Mouse (Mus musculus): ENCODE data around the gene Nans.

DNA sequence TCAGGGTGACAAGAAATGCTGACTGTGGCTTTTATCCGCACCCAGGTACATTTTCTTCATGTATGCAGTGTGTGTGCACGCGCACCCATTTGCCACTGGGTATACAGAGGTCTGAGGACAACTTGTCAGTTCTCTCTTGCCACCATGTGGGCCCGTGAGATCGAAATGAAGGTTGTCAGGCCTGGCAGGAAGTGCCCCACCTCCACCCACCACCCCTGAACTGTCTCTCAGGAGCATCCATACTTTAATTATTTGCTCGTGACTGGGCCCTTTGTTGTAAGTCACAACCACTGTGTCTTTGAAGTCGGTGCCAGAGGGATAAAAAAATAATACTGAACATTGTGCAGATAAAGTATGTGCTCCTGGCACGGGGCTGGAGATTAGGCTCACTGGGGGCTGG lies 61.4 kb downstream of the Nans start:
- TF ChIP-seq CTCF (IDR thresholded peaks at IDR 0.05; ENCODE audit: borderline replicate concordance, control insufficient read depth, extremely low read depth, insufficient read depth, low read length, poor library complexity) (no peak), POLR2A (IDR thresholded peaks at IDR 0.05; ENCODE audit: control insufficient read depth, extremely low read depth, insufficient read depth, low read length, poor library complexity) (no peak)
